Mouse (Mus musculus) stomach, embryonic 16.5 days (tissue): ENCODE results near the gene Dnmt3c. TPM values are rescaled to one million over a fixed set of nuclear protein-coding genes. Genes with fewer than 3 reads are reported as not detected.
"Not testable (repeated sequence)": the region's sequence is repeated elsewhere in the genome, so short reads cannot be mapped to it uniquely, and the experiment has no call there.

Experiments used
- ATAC-seq: fragments of 200-750 bp; cut with Nextera tagmentation; 2 replicates; pipeline ENCODE4 v1.8.0; 2017; ENCODE audit warnings: moderate number of reproducible peaks, moderate TSS enrichment; ENCODE audit not compliant: insufficient read depth, low FRiP score
- H3K27ac ChIP-seq: fragments of 300-500 bp; sonication (generic); 2 replicates; pipeline ENCODE4 v1.5.1; 2014; ENCODE audit warnings: low read length
- H3K27me3 ChIP-seq: fragments of 300-500 bp; sonication (generic); 2 replicates; pipeline ENCODE4 v1.6.1; 2014; ENCODE audit warnings: low read length, control low read depth, mixed read lengths; ENCODE audit not compliant: control insufficient read depth, insufficient read depth
- H3K36me3 ChIP-seq: fragments of 300-500 bp; sonication (generic); 2 replicates; pipeline ENCODE4 v1.6.1; 2014; ENCODE audit warnings: low read length; ENCODE audit not compliant: control insufficient read depth, insufficient read depth
- H3K4me1 ChIP-seq: fragments of 300-500 bp; sonication (generic); 2 replicates; pipeline ENCODE4 v1.6.1; 2014; ENCODE audit warnings: low read length, control low read depth, mixed read lengths; ENCODE audit not compliant: control insufficient read depth, insufficient read depth
- H3K4me2 ChIP-seq: fragments of 300-500 bp; sonication (generic); 2 replicates; pipeline ENCODE4 v1.6.1; 2014; ENCODE audit warnings: low read depth, low read length, mixed read lengths
- H3K4me3 ChIP-seq: fragments of 300-500 bp; sonication (generic); replicated peaks from 2 replicates; pipeline ENCODE4 v1.5.1; 2014; ENCODE audit warnings: mild to moderate bottlenecking, low read length
- H3K9ac ChIP-seq: fragments of 300-500 bp; sonication (generic); 2 replicates; pipeline ENCODE4 v1.6.1; 2014; ENCODE audit warnings: low read length
- H3K9me3 ChIP-seq: fragments of 300-500 bp; sonication (generic); replicated peaks from 2 replicates; pipeline ENCODE4 v1.6.1; 2016; ENCODE audit warnings: low read length, control low read depth; ENCODE audit not compliant: control insufficient read depth
- WGBS: fragments of 180-500 bp; shearing (Covaris S2); extraction: QIAGEN DNeasy Blood & Tissue Kit; methylation state at CpG from one replicate; pipeline ENCODE4 v1.1.7; 2014; 5-methylcytosine and 5-hydroxymethylcytosine counted together
- polyA plus RNA-seq: library from polyadenylated mRNA; unstranded; fragments of >200 nt; fragmentation: Nextera tagmentation; extraction: Ambion mirVana; gene quantifications from 2 replicates; pipeline ENCODE4 v1.2.1, GENCODE M21; 2015

The Dnmt3c gene
- polyA plus RNA-seq, 1 experiment from 2014 or later, result 0.06 TPM

DNA sequence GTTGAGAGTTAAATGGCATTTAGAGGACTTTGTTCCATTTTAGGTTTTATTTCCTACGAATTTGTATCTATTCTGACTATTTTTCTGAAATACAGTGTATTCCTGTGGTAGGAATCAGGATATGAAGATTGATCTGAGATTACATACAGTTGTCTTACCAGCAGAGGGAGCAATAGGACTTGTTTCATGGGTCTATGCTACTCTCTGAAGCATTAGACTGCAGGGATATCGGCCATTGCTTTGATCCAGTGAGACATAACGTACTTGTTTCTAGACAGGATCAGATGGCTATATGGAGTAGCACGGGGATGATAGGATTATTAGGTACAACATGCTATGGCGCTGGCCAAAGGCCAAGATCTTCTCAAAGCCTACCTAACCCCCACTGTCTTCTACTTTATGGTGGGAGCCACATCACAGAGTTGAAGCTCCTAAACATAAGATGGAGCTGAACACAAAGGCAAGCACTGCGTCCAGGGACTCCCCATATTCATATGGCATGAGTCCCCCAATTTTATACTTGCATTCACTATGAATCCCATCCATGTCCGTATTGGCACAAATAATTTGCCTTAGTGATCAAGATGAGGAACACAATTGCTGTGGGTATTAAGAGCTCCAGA lies 27.6 kb upstream of the Dnmt3c start:
- H3K4me1 ChIP-seq, result no peaks in the 10 kb centered on the region
- ATAC-seq, result no peak
- H3K4me2 ChIP-seq, result no peak overlapping the region
- H3K9me3 ChIP-seq, result no peaks in the 10 kb centered on the region
- H3K36me3 ChIP-seq, result no peaks in the 10 kb centered on the region
- WGBS, result 60% methylated on average over 7 of the region's 7 CpGs
- H3K27ac ChIP-seq, result no peak overlapping the region
- H3K9ac ChIP-seq, result no peak overlapping the region
- H3K4me3 ChIP-seq, result no peak overlapping the region
- no peaks in the 10 kb centered on the region for H3K27me3 ChIP-seq

DNA sequence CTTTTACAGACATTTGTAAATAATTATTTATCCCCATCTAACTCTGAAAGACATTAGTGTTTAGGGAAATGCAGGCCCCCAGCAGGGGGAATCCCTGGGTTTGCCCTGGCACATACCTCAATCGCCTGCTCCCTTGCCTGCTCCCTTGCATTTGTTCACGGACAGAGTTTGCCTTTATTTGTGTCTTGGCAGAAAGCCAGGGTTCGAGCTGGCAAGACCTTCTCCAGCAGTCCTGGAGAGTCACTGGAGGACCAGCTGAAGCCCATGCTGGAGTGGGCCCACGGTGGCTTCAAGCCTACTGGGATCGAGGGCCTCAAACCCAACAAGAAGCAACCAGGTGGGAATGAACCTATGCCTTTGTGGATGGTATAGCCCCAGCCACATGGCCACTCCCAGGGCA lies 26.3 kb upstream of the Dnmt3c start:
- Histone ChIP-seq H3K9ac (no peak overlapping the region), H3K4me3 (no peak overlapping the region)
- 64% methylated on average over 5 of the region's 5 CpGs for WGBS

DNA sequence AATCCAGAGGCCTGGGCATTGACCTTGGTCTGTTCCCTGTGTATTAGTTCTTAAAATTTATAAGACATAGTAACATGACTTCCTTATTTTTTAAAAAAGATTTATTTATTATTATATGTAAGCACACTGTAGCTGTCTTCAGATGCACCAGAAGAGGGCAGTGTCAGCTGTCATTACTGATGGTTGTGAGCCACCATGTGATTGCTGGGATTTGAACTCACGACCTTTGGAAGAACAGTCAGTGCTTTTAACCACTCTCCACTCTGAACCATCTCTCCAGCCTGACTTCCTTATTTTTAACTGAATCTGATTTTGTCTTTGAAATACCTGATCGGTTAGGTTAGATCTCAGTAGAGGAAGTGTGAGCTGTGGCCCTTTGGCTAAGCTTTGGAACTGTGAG lies 23.8 kb upstream of the Dnmt3c start:
- no peak overlapping the region for H3K4me3 ChIP-seq
- no peaks in the 10 kb centered on the region for H3K4me1 ChIP-seq
- no peaks in the 10 kb centered on the region for H3K27me3 ChIP-seq
- H3K4me2 ChIP-seq, result no peak overlapping the region
- 85% methylated on average over 2 of the region's 2 CpGs for WGBS
- ATAC-seq, result no peak
- H3K27ac ChIP-seq, result no peak overlapping the region
- H3K36me3 ChIP-seq, result no peaks in the 10 kb centered on the region
- no peak overlapping the region for H3K9ac ChIP-seq
- H3K9me3 ChIP-seq, result no peaks in the 10 kb centered on the region

More for the DNA sequence above, 26.3 kb upstream of the Dnmt3c start:
- H3K4me1 ChIP-seq, result no peaks in the 10 kb centered on the region
- ATAC-seq, result no peak; the same call in 1 of the 2 replicates
- no peak overlapping the region for H3K4me2 ChIP-seq
- no peaks in the 10 kb centered on the region for H3K9me3 ChIP-seq
- no peaks in the 10 kb centered on the region for H3K27me3 ChIP-seq
- H3K36me3 ChIP-seq, result no peaks in the 10 kb centered on the region
- no peak overlapping the region for H3K27ac ChIP-seq

DNA sequence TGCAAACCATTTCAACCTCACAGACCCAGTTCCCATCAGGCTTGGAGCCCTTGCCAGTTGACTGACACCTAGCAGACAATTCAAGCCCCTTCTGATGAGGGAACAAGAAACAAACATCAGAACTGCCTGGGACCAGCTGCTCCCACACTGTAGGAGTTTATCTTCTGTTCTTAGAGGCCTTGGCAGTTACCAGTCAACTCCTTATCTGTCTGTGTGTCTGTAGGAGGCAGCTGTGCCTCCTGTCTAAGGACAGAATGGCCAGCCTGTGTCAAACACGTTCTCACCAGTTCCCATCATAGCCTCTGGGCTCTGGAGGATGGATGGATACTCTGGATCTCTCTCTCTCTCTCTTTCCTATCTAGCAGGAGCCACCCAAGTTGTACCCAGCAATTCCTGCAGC lies 21.1 kb upstream of the Dnmt3c start:
- H3K4me1 ChIP-seq, H3K9ac ChIP-seq, H3K4me2 ChIP-seq, H3K27ac ChIP-seq, H3K36me3 ChIP-seq, H3K9me3 ChIP-seq, ATAC-seq, H3K4me3 ChIP-seq, H3K27me3 ChIP-seq: not testable (repeated sequence)
- 90% methylated on average over 1 of the region's 1 CpGs for WGBS

DNA sequence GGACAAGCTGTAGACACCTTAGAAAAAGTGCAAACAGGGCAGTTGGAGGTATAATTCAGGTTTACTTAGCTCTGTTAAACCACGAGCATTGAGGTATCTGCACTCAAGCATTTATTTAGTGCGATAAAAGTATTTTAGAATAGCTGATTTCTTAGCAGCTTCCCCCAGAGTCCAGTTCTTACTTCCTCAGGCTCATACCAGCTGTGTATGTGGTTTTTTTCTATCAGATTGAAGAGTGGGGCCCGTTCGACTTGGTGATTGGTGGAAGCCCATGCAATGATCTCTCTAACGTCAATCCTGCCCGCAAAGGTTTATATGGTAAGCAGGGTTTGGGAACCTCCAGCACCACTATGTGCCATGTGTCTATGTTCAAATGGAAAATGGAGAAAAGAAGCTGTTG lies 19.5 kb upstream of the Dnmt3c start:
- Histone ChIP-seq H3K4me3 (no peak overlapping the region), H3K27ac (no peak overlapping the region), H3K36me3 (no peaks in the 10 kb centered on the region), H3K4me1 (no peaks in the 10 kb centered on the region), H3K4me2 (no peak overlapping the region), H3K27me3 (no peaks in the 10 kb centered on the region), H3K9ac (no peak overlapping the region), H3K9me3 (no peaks in the 10 kb centered on the region)
- ATAC-seq, result no peak
- 87% methylated on average over 6 of the region's 6 CpGs for whole genome bisulfite sequencing

DNA sequence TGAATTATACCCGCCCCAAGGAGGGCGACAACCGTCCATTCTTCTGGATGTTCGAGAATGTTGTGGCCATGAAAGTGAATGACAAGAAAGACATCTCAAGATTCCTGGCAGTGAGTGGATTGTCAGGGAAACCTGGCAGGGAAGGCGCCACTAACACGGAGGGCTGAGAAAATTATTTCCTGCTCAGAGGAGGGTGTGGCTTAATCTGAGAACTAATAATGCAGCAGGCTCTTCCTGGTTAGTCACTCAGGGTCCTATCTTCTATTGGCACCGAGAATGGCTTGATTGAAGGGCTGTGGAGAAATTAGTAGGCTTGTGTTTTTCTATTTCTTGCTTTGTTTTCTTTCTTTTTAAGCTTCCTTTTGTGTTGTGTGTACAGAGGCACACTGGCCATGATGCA lies 18.9 kb upstream of the Dnmt3c start:
- H3K9ac ChIP-seq, result no peak overlapping the region
- H3K36me3 ChIP-seq, result no peaks in the 10 kb centered on the region
- no peak overlapping the region for H3K4me2 ChIP-seq
- H3K4me1 ChIP-seq, result no peaks in the 10 kb centered on the region
- no peak for ATAC-seq
- no peaks in the 10 kb centered on the region for H3K27me3 ChIP-seq
- WGBS, result 75% methylated on average over 7 of the region's 7 CpGs
- no peaks in the 10 kb centered on the region for H3K9me3 ChIP-seq
- no peak overlapping the region for H3K4me3 ChIP-seq
- H3K27ac ChIP-seq, result no peak overlapping the region

DNA sequence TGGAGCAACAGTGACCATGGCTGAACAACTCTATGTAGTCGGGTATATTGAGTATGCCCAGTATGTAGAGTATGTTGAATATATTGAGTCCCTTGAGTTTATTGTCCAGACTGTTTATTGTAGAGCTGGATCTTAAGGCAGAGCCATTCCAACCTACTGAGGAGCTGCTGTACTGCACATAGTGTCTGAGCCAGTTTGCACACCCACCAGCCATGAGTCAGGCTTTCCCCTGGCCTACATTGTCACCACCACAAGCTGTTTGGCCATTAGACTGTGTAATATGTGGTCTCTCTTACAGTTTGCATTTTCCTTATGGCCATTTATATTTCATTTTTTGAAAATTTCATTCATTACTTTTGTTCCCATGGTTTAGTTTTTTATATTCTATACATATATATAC lies 16.5 kb upstream of the Dnmt3c start:
- 78% methylated on average over 1 of the region's 1 CpGs for WGBS
- H3K4me1 ChIP-seq, result no peaks in the 10 kb centered on the region
- no peak for ATAC-seq

DNA sequence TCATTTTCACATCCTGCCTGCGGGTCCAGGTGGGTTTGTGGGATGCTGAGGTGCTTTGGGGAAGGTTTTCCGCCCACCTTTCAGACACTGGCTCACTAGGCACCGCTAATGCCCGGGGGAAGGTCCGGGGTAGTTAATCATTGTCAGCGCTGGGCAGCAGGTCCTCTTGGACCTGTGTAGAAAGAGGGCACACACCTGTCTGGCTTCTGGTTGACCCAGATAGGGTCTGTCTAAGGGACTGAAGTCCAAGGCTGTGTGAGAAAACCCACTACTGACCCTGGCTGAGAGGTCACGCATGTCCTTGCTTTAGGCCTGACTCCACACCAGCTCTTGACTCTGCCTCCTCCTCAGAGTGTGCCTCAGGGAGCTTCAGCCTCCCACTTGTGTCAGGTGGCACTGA lies 3.0 kb upstream of the Dnmt3c start:
- H3K27ac ChIP-seq, H3K4me3 ChIP-seq, H3K9ac ChIP-seq, H3K4me2 ChIP-seq, H3K4me1 ChIP-seq, ATAC-seq, H3K27me3 ChIP-seq, H3K36me3 ChIP-seq, H3K9me3 ChIP-seq: not testable (repeated sequence)
- WGBS, result 62% methylated on average over 6 of the region's 7 CpGs

More for the DNA sequence above, 16.5 kb upstream of the Dnmt3c start:
- H3K4me2 ChIP-seq, result no peak overlapping the region
- H3K27me3 ChIP-seq, result no peaks in the 10 kb centered on the region
- H3K36me3 ChIP-seq, result no peaks in the 10 kb centered on the region
- no peaks in the 10 kb centered on the region for H3K9me3 ChIP-seq
- H3K9ac ChIP-seq, result no peak overlapping the region
- H3K27ac ChIP-seq, result no peak overlapping the region
- no peak overlapping the region for H3K4me3 ChIP-seq

DNA sequence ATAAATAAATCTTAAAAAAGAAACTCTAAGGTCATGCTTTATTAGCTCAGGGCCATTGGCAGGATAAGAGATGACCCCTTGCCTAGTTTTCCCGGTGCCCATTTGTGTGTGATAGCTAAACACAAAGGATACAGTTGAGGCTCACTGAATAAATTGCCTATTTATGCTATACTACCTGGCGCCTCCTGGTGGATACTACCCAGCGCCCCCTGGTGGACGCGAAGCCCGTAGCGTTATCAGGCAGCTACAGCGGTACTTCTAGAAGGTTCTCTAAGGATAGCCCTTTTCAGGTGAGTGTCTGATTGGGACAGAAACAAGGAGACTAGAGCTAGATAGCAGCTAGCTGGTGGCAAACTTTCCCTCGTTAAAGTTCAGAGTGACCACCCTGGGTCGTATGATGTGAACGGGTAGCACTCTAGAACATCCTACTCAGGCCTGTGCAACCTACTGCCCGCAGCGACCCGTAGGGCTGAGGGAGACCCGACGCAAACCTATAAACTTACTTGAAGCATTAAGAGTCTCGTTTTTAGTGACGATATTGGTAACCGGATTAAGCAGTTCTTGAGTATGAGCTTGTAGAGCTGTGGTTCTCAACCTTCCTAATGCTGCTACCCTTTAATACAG lies 1.9 kb upstream of the Dnmt3c start:
- Histone ChIP-seq H3K9ac (no peak overlapping the region), H3K4me2 (no peak overlapping the region), H3K4me3 (no peak overlapping the region), H3K36me3 (no peaks in the 10 kb centered on the region), H3K27me3 (no peaks in the 10 kb centered on the region), H3K4me1 (no peaks in the 10 kb centered on the region), H3K27ac (no peak overlapping the region), H3K9me3 (no peaks in the 10 kb centered on the region)
- no peak for ATAC-seq
- 59% methylated on average over 19 of the region's 19 CpGs for WGBS
